Mouse (Mus musculus) E14TG2a.4 (cell line): ENCODE measurements at regions not wholly inside any gene's neighbourhood (a gene's known extent, or its start where the extent isn't known, plus 50 kb on each side); places are given as distances from the start of the nearest gene placed in this dataset.

ENCODE experiments used
- CTCF ChIP-seq: conservative IDR thresholded peaks from 2 replicates; pipeline ENCODE4 v1.5.1; 2014; ENCODE audit warnings: low read length
- POU5F1 ChIP-seq: IDR thresholded peaks from 2 replicates; pipeline ENCODE4 v1.6.1; 2014; ENCODE audit warnings: low read length, borderline replicate concordance

DNA sequence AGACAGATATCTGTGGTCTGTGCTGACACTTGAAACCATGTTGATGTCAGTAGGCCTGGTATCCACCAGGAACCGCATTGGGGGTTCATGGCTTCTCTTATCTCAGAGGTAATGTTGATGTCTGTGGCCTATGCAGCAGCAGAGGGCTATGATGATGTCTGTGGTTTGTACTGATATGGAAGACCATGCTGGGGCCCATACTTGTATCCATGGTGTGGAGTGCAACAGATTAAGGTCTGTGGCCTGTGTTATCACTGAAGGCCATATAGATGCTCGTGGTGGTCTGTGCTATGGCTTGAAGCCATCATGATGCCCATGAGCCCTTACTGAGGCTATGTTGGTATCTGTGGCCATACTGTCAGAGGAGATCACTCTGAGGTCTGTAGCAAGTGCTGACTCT lies 455.0 kb upstream of the Fam174a start:
- TF ChIP-seq CTCF (no peak), POU5F1 (no peak)
